Mouse (Mus musculus) embryonic facial prominence, embryonic 14.5 days (tissue): ENCODE measurements around the gene Il12rb1. TPM values are rescaled to one million over a fixed set of nuclear protein-coding genes. Genes with fewer than 3 reads are reported as not detected.
A peak's percentile ranks its signal among the peaks of the same experiment; 100 is the strongest.

Source experiments
- ATAC-seq: fragments of 200-750 bp; cut with Nextera tagmentation; 2 replicates; pipeline ENCODE4 v1.8.0; 2017; ENCODE audit warnings: low read depth, moderate number of reproducible peaks, moderate TSS enrichment
- DNase-seq: peaks from one replicate; pipeline ENCODE4 v3.0.0-alpha.2; 2015; ENCODE audit warnings: low spot score
- H3K27ac ChIP-seq: fragments of 300-500 bp; sonication (generic); replicated peaks from 2 replicates; pipeline ENCODE4 v1.5.1; 2014; ENCODE audit warnings: low read depth, mild to moderate bottlenecking, low read length, moderate library complexity
- H3K27me3 ChIP-seq: fragments of 300-500 bp; sonication (generic); replicated peaks from 2 replicates; pipeline ENCODE4 v1.6.1; 2014; ENCODE audit warnings: low read length; ENCODE audit not compliant: control insufficient read depth, insufficient read depth
- H3K36me3 ChIP-seq: fragments of 300-500 bp; sonication (generic); 2 replicates; pipeline ENCODE4 v1.6.1; 2014; ENCODE audit warnings: low read length, mixed read lengths; ENCODE audit not compliant: control insufficient read depth, insufficient read depth
- H3K4me1 ChIP-seq: fragments of 300-500 bp; sonication (generic); 2 replicates; pipeline ENCODE4 v1.6.1; 2014; ENCODE audit warnings: antibody characterized with exemption, low read length; ENCODE audit not compliant: control insufficient read depth, insufficient read depth
- H3K4me2 ChIP-seq: fragments of 300-500 bp; sonication (generic); 2 replicates; pipeline ENCODE4 v1.6.1; 2014; ENCODE audit warnings: low read depth, mild to moderate bottlenecking, low read length, moderate library complexity, mixed read lengths
- H3K4me3 ChIP-seq: fragments of 300-500 bp; sonication (generic); 2 replicates; pipeline ENCODE4 v1.5.1; 2014; ENCODE audit warnings: low read depth, mild to moderate bottlenecking, low read length
- H3K9ac ChIP-seq: fragments of 300-500 bp; sonication (generic); 2 replicates; pipeline ENCODE4 v1.6.1; 2014; ENCODE audit warnings: low read depth, mild to moderate bottlenecking, low read length, moderate library complexity, mixed read lengths
- H3K9me3 ChIP-seq: fragments of 300-500 bp; sonication (generic); 2 replicates; pipeline ENCODE4 v1.6.1; 2016; ENCODE audit warnings: low read length; ENCODE audit not compliant: control insufficient read depth
- WGBS: fragments of 180-500 bp; shearing (Covaris S2); extraction: QIAGEN DNeasy Blood & Tissue Kit; methylation state at CpG from one replicate; pipeline ENCODE4 v1.1.7; 2014; 5-methylcytosine and 5-hydroxymethylcytosine counted together
- polyA plus RNA-seq: library from polyadenylated mRNA; unstranded; fragments of >200 nt; fragmentation: Nextera tagmentation; extraction: Ambion mirVana; gene quantifications from 2 replicates; pipeline ENCODE4 v1.2.1, GENCODE M21; 2014

Il12rb1 gene
- polyA plus RNA-seq, 1 experiment from 2014 or later, result 0.19 TPM

DNA sequence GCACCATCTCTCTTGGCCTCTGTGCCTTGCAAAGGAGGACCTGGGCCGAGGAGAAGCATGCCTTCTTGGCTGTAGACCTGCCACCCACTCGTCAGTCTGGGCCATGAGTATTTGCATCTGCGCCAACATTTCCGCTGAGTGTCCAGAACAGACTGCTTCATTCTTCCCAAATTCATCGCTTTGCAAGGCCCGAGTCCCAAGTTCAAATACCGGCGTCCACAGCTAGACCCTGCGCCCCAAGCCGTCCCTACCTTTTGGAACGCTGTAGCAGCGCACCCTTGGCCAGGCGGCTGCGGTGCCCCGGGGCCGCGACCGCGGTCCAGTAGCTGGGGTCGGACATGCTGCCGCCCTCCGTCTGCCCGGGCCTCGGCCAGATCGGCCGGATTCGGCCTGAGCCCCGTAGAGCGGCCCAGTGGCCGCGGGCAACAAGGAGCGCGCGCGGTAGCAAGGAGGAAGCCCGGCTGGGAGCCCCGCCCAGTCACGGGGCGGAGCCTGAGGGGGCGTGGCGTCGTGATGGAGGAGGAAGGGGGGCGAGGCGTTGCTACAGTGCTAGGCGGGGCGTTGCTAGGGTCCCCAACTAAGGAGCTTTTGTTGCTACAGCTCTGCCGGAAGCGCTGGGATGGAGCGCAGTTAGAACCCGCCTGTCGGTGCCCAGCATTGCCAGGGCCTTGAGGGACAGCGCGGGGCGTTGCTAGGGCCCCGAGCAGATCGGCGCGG is 16.1 kb upstream of the Il12rb1 start:
- H3K36me3 ChIP-seq, result peaks cover 20% of the 10 kb centered on the region
- ATAC-seq, result peak; percentile 87
- no peaks in the 10 kb centered on the region for H3K27me3 ChIP-seq
- no peaks in the 10 kb centered on the region for H3K9me3 ChIP-seq
- peaks cover 23% of the 10 kb centered on the region for H3K4me1 ChIP-seq
- peak; percentile 98 for DNase-seq
- peak overlapping the region; percentile 80 for H3K4me3 ChIP-seq
- 5% methylated on average over 47 of the region's 58 CpGs for WGBS
- peak overlapping the region; percentile 90 for H3K9ac ChIP-seq
- peak overlapping the region; percentile 79 for H3K4me2 ChIP-seq
- H3K27ac ChIP-seq, result peak overlapping the region; percentile 86

DNA sequence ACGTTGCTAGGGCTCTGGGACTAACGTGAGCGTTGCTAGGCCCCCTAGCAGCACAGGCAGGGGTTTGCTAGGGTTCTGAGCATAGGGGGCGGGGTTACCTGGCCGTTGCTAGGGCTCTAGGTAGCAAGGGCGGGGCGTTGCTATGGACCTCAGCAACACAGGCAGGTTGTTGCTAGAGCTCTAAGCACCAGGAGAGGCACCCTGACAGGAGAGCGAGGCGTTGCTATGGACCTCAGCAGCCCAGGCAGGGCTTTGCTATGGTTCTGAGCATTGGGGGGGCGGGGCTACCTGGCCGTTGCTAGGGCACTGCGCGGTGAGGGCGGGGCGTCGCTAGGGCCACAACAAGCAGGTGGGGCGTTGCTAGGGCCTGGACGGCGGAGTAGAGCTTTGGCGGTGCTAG is 15.5 kb upstream of the Il12rb1 start:
- H3K9me3 ChIP-seq, result no peaks in the 10 kb centered on the region
- peaks cover 14% of the 10 kb centered on the region; the same call in 1 of the 2 replicates for H3K36me3 ChIP-seq
- H3K4me1 ChIP-seq, result peaks cover 23% of the 10 kb centered on the region
- peak overlapping the region; percentile 79 for H3K4me2 ChIP-seq
- DNase-seq (peak; percentile 93), ATAC-seq (peak; percentile 59)
- H3K4me3 ChIP-seq, result peak overlapping the region; percentile 80
- H3K27me3 ChIP-seq, result peaks cover 1% of the 10 kb centered on the region; the same call in 1 of the 2 replicates
- H3K9ac ChIP-seq, result peak overlapping the region; percentile 90
- whole genome bisulfite sequencing, result 0% methylated on average over 17 of the region's 20 CpGs
- H3K27ac ChIP-seq, result peak overlapping the region; percentile 86

DNA sequence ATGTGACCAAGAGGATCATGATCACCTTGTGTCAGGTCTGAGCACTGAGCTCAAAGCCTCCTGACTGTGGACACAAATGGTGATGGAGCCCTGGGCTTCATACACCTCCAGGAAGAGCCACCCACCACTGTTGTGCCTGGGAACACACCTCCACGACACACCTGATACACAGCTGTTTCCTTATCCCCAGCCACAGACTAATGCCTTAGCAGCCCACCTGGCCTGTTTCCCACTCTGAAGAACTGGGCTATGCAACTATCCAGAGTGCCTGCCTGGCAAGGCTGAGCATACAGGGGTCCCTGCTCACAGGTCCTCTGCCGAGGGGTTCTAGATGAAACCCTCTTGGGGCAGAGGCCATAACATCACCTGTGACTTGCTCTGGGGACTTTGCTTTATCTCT is 14.0 kb upstream of the Il12rb1 start:
- Histone ChIP-seq H3K36me3 (no peaks in the 10 kb centered on the region), H3K27ac (no peak overlapping the region), H3K4me3 (no peak overlapping the region), H3K4me1 (peaks cover 30% of the 10 kb centered on the region), H3K9me3 (no peaks in the 10 kb centered on the region), H3K9ac (no peak overlapping the region), H3K4me2 (no peak overlapping the region), H3K27me3 (peaks cover 17% of the 10 kb centered on the region)
- WGBS, result 78% methylated on average over 2 of the region's 2 CpGs
- DNase-seq, result no peak
- no peak for ATAC-seq

DNA sequence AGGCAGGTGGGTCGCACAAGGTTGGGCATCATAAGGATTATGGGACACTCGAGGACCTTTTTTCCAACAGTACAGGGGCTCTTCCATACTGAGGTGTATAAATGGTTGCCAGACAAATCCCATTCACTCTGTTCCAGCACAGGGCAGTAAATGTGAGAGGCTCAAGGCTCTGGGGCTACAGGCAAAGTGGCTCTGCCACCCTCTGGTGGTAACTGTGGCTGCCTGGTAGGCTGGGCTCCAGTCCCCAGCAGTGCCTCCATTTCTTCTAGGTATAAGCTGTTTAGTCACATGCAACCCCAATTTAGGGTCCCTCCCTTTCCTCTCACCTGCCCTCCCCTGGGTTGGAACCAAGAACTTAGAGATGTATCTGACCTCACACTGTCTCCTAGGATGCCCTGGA is 12.9 kb upstream of the Il12rb1 start:
- H3K27ac ChIP-seq, result no peak overlapping the region
- peaks cover 29% of the 10 kb centered on the region for H3K4me1 ChIP-seq
- H3K9ac ChIP-seq, result no peak overlapping the region
- ATAC-seq (no peak), DNase-seq (no peak)
- H3K4me2 ChIP-seq, result no peak overlapping the region
- H3K9me3 ChIP-seq, result no peaks in the 10 kb centered on the region
- peaks cover 28% of the 10 kb centered on the region for H3K27me3 ChIP-seq
- H3K4me3 ChIP-seq, result no peak overlapping the region
- 95% methylated on average over 2 of the region's 2 CpGs for WGBS
- no peaks in the 10 kb centered on the region for H3K36me3 ChIP-seq

DNA sequence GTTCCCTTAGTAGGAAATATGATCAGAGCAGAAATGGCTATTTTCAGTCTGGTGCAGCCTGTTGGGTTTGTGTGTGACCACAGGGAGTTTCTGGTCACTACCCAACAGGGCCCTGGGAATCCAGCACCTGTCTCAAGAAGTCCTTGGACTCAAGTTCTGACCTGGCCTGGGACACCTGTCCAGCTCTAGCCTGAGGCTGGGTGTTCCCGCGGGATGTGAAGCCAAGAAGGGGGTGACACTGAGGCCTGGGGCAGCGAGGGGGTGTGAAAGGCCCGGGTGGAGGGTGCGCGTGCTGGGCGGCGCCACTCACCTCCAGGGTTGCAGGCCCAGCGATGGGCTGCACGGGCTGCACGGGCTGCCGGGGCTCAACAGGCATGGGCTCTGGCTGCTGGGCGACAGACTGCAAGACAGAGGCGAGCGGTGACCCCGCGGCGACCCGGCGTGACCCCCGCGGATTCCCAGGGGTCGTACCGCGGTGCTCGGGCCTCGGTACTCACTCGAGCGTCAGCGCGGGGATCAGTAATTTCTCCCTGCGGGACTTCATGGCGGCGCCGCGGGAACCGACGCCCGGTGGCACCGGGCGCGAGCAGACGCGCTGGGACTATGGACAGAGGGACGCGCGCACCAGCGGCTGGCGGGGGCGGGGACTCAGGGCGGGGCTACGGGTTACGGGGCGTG is 11.7 kb upstream of the Il12rb1 start:
- Histone ChIP-seq H3K36me3 (no peaks in the 10 kb centered on the region), H3K4me2 (peak overlapping the region; percentile 80), H3K27me3 (peaks cover 30% of the 10 kb centered on the region), H3K9ac (peak overlapping the region; percentile 65), H3K4me3 (peak overlapping the region; percentile 59), H3K27ac (no peak overlapping the region), H3K9me3 (no peaks in the 10 kb centered on the region), H3K4me1 (peaks cover 17% of the 10 kb centered on the region)
- under 1% methylated on average over 33 of the region's 54 CpGs for WGBS
- ATAC-seq (no peak), DNase-seq (no peak)

DNA sequence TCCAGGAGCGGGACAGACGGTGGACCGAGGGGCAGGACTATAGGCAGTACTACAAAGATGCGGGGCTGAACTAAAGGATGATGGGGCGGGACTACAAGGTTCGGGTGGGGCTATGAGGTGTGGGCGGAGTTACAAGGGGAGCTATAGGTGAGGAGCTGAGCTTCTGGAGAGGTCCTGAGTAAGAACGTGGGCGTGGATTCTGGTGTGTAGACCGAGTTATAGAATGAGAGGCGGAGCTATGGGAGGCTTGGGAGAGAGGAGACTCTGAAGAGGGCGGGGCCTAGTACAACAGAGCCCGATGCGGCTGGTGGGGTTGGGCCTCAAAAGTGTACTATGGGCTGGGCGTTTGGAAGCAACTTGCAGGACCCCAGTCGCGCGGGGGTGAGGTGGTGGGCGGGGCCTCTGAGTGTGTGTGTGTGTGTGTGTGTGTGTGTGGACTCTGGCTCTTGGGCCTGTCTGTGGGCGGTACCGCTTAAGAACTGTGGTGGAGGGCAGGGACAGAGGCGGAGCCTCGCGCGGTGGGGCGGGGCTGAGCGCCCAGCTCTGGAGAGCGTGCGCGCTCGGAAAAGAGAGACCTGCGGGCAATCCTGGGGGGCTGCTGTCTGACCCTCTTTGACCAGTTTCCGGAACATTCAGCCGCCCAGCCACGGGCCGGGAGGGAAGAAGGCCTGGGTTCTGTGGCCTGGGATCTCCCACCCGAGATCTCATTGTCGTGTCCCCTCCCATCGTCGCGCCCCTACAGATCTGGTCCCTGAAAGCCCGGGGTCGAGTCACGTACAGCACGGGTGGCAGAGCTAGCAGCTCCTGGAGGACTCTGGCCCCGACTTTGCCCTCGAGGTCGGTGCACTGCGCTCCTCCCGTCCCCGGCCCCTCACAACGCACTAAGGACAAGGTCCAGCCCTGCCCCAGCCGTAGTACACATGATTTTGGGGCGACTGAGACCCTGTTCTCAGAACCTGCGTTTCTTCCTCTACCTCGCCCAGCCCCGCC is 10.9 kb upstream of the Il12rb1 start:
- H3K9me3 ChIP-seq, result no peaks in the 10 kb centered on the region
- peak; percentile 98 for DNase-seq
- peak overlapping the region; percentile 59 for H3K4me3 ChIP-seq
- peak overlapping the region; percentile 65 for H3K9ac ChIP-seq
- peaks cover 30% of the 10 kb centered on the region for H3K27me3 ChIP-seq
- H3K4me2 ChIP-seq, result peak overlapping the region; percentile 80
- H3K27ac ChIP-seq, result no peak overlapping the region
- under 1% methylated on average over 26 of the region's 57 CpGs for WGBS
- H3K4me1 ChIP-seq, result peaks cover 13% of the 10 kb centered on the region
- H3K36me3 ChIP-seq, result no peaks in the 10 kb centered on the region
- ATAC-seq, result peak; percentile 88

DNA sequence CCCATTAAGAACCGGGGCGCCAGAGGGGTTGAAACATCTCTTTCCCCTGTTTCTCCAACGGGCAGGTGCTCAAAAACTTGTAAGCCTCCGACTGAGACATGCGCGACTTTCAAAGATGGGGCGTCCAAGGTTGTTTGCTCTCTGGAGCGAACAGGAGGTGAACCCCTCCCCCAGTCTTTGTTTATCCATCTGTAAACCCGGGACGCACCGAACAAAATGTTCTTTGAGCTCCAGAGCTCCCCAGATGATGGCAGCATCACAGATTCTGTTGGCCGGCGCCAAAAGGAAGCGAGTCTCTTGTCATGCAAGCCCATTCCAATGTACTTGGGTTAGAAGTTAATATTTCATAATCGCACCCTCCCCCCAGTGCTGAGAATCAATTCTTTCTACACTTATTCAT is 10.0 kb upstream of the Il12rb1 start:
- WGBS, result 16% methylated on average over 15 of the region's 15 CpGs
- DNase-seq, result no peak
- no peak for ATAC-seq

DNA sequence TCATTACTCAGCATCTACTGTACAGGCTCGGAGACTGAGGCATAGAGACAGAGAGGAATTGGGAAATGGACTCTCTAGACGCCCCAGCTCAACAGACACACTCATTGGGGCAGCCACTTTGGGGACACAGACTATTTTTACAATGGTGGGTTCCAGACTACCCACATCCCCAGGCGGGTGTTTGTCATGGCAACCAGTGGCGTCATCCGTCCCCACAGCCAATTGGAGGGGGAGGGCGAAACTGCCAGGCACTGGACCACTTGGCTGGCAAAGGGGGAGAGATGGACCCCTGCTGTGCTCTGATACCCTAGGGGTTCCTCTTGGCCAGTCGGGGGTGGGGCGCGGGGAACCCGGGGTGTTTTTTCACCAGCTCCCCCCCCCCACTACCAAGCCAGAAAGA is 7.6 kb upstream of the Il12rb1 start:
- Histone ChIP-seq H3K9ac (no peak overlapping the region), H3K36me3 (no peaks in the 10 kb centered on the region), H3K4me3 (no peak overlapping the region), H3K4me1 (peaks cover 15% of the 10 kb centered on the region; the same call in 1 of the 2 replicates), H3K9me3 (no peaks in the 10 kb centered on the region), H3K27ac (no peak overlapping the region), H3K27me3 (peaks cover 41% of the 10 kb centered on the region), H3K4me2 (no peak overlapping the region)
- WGBS, result 57% methylated on average over 10 of the region's 10 CpGs
- ATAC-seq (no peak), DNase-seq (no peak)

More for the DNA sequence above, 10.0 kb upstream of the Il12rb1 start:
- H3K4me3 ChIP-seq, result peak overlapping the region; percentile 59
- H3K4me1 ChIP-seq, result peaks cover 6% of the 10 kb centered on the region; the same call in 1 of the 2 replicates
- H3K9me3 ChIP-seq, result no peaks in the 10 kb centered on the region
- H3K36me3 ChIP-seq, result no peaks in the 10 kb centered on the region
- H3K4me2 ChIP-seq, result peak overlapping the region; percentile 80
- H3K9ac ChIP-seq, result no peak overlapping the region
- H3K27me3 ChIP-seq, result peaks cover 30% of the 10 kb centered on the region
- no peak overlapping the region for H3K27ac ChIP-seq
